Mouse (Mus musculus) CD4-positive, CD25-positive, alpha-beta regulatory T cell, adult 4 months (primary cell): ENCODE results near the gene Tep1. TPM values are rescaled to one million over a fixed set of nuclear protein-coding genes. Genes with fewer than 3 reads are reported as not detected.
A peak's percentile ranks its signal among the peaks of the same experiment; 100 is the strongest.
"Not testable (repeated sequence)": the region's sequence is repeated elsewhere in the genome, so short reads cannot be mapped to it uniquely, and the experiment has no call there.

Experiments
- ATAC-seq: one replicate; pipeline ENCODE4 v1.8.0; 2017
- polyA plus RNA-seq, 2 experiments: library from polyadenylated mRNA; unstranded; fragments of 100-300 nt; shearing (Covaris generic); gene quantifications; one replicate each; pipeline ENCODE4 v1.2.1; 2017

The Tep1 gene
- polyA plus RNA-seq, 2 experiments from 2014 or later, result 16.1 to 24.3 TPM

DNA sequence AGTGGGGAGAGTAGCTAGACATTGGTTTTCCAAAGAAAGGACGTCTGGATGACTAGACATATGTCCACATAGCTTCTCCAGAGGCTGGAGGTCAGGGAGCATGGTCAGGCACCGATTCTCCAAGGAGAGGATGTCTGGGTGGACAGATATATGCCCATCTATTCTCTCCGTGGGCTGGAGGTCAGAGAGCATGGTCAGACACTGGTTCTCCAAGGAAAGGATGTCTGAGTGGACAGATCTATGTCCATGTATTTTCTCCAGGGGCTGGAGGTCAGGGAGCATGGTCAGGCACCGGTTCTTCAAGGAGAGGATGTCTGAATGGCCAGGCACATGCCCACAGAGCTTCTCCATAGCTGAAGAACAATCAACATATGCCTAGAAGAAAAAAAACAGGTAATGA lies 2.1 kb downstream of the Tep1 start:
- no peak for ATAC-seq

DNA sequence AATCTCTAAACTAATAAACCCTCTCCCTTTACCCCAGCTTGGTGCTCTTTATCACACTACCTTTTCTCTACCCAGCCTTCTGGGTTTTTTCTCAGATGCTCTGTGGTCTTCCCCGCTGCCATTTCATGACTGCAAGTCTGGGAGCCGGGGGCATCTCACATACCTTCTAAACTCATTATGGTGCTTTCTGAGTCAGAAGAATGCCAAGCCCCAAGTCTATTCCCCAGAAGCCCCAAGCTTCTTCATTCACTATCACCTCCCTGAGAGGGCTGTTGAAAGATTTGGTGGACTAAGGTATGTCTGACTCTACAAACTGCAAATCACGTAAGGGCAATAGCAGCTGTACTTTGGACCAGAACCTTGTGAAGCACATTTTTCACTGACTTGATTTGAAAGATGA lies 3.4 kb downstream of the Tep1 start:
- ATAC-seq, result no peak

DNA sequence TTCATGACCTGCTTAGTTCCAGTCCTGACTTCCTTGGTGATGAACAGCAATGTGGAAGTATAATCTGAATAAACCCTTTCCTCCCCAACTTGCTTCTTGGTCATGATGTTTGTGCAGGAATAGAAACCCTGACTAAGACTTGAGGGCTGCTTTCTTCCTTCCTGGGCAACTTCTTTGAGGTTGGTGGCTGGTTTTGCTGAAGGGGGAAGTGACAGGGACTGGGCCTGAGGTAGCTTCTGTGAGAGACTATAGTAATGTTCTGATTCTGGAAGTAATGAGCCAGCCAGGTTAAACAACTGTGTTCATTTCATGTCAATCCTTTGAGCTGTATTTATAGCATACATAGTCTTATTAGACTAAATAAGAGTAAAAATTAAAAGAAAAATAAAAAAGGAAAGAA lies 5.4 kb downstream of the Tep1 start:
- not testable (repeated sequence) for ATAC-seq

DNA sequence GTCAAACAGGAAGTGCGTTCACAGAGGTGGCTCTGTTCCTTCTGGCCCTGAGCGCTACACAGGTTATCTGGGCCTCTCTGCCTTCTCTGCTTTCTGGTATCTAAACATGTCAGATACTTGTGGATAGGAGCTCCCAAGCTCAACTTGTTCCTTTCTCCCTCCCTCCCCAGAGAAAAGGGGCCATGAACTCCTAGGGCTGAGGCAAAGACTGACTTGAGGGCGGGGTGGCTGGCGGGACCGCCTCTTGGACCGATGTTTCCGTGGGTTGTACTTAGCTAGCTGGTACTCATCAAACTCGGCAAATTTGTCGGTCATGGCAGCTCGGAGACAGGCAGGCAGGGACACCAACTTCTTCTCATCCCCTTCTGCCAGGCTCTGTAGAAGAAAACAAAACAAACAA lies 7.7 kb downstream of the Tep1 start:
- no peak for ATAC-seq

DNA sequence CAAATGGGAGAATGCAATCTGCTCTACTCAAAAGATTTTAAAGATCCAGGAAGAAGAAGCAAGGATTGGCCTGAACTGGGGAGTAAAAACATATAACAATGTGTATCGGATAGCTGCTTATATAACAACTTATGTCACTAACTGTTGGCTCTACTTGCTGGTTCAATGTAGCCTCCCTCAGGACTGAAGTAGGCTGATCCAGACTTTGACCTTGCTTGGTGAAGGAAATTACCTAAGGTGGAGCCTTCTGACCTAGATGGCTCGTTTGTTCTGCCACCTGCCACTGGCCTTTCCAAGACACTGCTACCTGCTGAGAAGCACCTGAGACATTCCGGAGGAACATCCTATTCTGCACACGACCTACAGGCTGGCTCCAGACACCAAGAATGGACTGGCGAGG lies 14.6 kb downstream of the Tep1 start:
- no peak for ATAC-seq

DNA sequence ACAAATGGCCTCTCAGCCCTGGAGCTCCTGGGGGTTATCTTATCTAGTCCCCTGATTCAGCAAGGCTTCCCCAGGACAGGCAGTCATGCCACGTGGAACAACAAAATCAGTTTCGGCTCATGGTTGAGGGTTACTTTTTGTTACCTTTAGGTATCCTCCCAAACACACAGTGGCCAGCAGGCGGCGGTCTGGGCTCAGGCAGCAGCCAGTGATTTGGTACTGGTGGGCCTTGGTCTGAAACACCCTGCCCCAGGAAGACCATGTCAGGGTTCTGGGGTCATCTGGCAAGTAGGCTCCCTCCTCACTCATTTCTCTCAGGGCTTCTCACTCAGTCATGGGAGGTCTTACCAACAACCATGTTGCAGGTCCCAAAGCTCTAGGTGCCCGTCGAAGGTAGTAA lies 33.1 kb downstream of the Tep1 start:
- ATAC-seq, result no peak

DNA sequence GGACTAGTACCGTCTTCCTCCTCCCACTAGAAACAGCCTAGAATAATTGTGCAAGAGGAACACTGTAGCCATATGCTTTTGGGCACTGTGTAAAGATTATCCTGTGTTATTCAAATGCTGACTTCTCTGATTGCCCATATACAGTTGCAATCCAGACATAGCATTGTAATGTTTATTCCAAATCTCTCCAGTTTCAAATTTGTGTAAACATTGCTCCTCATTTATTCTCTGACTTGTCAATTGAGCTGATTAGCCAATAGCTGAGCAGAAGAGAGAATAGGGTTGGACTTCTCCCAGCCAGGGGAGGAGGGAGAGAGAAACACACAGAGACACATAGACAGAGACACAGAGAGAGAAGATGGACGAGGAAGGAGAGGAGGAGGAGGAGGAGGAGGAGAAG lies 35.9 kb downstream of the Tep1 start:
- ATAC-seq, result no peak

DNA sequence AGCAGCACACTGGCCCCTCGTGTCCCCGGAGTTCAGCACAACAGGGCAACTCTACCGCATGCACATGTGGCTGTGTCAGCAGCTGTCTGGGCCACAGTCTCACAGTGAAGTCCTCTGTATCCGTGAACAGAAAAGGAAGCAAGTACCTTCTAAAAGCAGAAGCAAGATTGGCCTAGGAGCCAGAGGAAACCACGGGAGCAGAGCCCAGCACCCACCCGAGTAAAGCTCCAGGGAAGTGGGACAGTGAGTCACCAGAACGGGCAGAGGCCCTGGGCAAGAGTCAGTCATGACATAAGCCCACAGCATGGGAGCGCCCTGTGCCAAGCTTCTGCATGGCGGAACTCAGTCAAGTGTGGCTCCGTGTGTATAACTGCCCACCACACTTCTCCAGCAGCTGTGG lies 36.4 kb downstream of the Tep1 start:
- no peak for ATAC-seq

DNA sequence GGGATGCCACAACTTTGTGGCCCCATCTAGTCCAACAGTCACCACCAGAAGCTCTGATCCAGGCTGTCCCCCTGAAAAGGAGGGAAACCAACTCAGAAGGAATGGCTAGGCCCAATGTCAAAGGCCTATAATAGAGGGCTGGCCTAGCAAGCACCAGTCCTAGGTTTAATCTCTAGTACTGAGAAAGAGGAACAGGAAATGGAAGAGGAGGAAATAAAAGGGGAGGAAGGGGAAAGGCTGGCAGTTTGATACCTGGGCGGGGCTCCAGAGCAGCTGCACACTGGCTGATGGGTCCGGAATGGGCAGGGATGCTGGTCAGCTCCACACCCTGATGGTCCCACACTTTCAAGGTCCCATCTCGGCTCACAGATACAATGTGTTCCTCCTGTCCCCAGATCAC lies 40.5 kb downstream of the Tep1 start:
- no peak for ATAC-seq

DNA sequence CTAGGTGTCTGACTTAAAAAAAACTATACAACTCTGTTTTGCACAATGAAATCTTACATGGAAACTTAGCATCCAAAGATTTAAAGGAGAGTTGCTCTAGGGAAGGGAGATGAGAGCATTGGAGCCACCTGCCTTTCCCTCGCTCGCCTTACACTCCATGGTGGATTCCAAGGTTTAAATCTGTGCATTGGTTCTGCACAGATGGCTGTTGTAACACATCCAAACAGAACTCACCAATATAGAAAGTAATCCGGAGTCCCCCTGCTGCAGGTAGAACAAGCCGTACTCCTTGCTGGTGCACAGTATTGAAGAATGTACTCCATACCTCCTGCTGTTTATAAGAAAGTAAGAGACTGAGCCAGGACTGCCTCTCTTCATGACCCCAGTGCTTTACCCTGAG lies 43.8 kb downstream of the Tep1 start:
- no peak for ATAC-seq

DNA sequence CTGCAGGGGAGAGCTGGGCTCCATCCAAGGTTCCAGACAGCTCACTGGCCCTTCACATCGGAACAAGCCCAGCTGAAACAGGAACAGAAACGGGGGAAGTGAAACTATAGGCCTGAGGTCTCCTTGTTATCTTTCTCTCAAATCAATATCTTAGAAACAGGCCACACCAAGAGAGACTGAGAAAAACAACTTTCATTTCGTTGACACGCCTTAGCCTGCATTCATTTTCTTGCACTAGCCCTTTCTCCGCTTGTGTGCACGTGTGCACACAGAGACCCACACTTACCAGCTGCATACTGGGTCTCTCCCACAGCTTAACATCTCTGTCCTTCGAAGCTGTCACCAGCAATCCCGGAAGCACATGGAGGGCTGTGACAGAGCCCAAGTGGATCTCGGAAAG lies 46.1 kb downstream of the Tep1 start:
- ATAC-seq, result peak; percentile 77

DNA sequence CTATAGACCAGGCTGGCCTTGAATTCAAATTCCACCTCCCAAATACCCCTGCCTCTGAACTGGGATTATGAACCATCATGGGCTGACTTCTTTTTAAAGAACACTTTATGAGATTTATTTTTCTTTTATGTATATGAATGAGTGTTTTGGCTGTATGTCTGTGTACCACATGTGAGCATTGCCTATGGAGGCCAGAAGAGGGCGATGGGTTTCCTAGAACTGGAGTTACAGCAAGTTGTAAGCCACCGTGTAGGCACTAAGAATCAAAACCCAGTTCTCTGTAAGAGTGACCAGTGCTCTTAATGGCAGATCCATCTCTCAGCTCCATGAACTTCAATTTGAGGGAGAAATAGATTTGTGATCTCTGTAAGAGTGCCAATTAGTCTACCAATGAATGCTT lies 47.1 kb downstream of the Tep1 start:
- no peak for ATAC-seq

DNA sequence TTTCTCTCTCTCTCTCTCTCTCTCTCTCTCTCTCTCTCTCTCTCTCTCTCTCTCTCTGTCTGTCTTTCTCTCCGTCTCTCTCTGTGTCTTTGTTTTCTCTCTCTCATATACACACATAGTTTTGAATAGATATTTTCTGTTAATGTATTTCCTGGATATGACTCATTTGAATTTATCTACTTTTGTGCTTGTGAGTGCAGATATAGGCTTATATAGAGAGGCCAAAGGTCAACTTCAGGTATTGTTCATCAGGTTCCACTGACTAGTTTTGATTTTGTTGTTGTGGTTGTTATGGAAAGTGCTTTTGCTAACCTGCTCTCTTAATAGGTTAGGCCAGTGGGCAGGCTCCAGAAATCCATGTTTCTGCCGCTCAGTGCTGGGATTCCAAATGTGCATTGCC lies 57.3 kb downstream of the Tep1 start:
- no peak for ATAC-seq

DNA sequence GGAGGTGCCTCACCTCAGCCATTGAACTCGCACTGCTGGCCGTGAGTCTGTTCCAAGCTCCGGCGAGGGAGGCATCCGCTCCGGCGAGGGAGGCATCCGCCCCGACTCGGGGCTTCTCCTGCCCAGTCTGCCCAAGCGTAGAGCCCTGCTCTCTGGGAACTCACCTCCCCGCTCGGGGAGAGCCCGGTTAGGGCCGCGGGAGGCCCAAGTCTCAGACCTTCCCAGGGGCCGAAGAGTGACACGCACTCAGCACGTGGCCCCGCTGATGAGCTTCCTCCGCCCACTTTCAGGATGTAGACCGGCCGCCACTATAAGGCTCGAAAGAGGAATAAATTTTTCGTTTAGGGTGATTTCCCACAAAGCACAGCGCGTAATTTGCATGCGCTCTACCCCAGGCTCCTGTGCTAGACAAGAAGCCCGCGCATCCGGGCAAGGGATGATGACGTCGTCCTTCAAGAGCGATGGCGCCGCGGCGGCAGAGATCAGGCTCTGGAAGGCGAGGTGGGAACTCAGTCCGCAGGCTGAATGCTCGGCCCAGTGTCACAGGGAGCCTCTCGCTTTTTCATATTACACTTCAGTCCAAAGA lies 62.8 kb downstream of the Tep1 start, which contains the start of the genes Ccnb1ip1 and Parp2:
Ccnb1ip1 (minus strand) TSS at position 246 of the 586 bp plus-strand sequence.
Parp2 (plus strand) TSS at position 355 of the 586 bp plus-strand sequence.
- peak; percentile 86 for ATAC-seq

DNA sequence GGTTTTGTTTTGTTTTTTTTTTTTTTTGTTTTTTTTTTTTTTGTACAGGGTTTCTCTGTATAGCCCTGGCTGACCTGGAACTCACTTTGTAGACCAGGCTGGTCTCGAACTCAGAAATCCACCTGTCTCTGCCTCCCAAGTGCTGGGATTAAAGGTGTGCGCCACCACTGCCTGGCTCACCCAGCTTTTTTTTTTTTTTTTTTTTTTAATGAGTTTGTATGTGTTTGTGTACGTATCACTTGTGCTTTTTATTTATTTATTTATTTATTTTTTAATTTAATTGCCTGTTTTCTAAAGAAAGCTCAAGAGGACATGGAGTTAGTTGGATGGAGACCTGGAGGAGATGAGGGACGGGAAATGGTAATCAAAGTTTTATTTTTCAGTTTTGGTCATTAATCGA lies 63.9 kb downstream of the Tep1 start:
- not testable (repeated sequence) for ATAC-seq

DNA sequence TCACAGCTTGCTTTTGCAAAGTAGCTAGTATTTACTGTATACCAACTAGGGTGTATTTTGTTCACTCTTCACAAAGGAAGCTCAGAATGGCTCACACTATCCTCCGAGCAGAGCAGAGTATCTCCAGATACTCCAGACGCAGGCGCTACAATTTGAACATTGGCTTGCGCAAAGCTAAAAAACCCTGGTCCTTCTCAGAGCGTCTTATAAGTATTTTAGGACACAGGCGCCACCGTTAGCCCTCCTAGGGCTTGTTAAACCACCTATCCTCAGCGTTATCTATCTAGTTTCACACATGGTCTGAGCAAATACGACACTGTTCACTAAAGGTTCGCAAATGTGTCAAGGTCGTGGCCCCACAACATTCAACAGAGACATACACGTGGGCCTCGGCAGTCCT lies 65.7 kb downstream of the Tep1 start:
- no peak for ATAC-seq

DNA sequence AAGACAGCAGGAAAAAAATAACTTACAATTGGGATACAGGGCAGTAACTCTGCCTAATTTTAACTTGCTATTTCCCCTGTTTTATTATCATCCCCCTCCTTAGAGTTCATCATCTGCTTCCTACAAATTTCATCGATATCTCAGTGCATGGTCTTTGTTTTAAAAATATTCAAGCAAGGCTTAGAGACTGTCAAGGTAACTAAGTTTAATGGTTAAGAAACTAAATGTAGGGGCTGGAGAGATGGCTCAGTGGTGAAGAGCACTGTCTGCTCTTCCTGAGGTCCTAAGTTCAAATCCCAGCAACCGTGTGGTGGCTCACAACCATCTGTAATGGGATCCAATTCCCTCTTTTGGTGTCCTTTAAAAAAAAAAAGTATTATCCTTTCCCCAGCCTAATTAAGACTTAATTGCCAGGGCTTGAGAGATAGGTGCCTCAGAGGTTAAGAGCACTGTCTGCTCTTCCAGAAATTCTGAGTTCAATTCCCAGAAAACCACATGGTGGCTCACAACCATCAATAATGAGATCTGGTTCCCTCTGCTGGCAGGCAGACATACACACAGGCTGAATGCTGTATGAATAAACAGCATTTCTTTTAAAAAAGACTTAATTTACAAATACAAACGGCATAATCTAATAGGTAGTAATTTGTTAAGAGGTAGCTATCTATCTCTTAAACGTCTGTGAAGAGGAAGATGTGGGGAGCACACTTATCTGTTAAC lies 67.4 kb downstream of the Tep1 start:
- no peak for ATAC-seq

DNA sequence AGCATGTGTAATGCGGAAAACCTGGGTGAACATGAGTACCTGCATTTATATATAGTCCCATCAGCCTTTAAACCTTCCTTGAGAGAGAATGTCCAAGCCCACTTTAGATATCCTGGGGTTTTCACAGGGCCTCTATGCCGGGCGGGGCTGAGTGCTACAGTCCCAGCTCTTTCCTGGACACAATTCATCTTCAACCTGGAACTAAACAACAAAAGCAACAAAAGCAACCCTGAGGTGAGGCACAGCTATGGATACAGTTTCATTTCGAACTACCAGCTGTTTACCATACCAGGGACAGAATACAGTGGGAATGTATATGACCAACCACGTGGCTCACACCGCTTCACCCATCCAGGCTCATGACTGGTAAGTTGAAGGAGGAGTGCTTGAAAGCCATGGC lies 67.9 kb downstream of the Tep1 start:
- ATAC-seq, result no peak

DNA sequence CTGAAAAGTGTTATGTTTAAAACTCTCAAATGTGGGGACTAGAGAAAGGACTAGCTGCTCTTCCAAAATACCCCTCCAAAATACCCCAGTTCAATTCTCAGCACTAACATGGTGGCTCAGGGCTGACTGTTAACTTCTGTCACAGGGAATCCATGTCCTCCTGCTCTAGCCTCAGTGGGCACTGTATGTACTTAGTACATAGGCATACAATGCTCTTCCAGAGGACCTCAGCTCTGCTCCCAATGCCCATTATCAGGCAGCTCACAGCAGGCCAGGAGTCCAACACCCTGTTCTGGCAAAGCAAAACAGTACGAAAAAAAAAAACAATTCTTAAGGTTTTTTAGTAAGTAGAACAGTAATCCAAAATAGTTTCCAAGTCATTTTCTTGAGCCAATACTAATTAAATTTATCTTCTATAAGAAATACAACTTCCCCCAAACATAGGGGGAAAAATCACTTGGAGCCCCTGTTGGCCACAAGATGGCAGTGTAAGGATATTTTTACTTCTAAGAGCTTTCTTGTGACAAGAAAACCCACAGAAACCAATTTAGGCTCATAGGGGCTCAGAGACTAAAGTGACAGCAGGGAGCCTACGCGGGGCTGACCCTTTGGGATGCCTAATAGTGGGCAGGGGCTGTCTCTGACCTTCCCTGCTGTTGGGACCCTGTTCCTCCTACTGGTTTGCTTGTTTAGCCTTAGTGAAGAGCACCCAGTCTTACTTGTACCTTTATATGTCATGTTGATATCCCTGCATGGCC lies 70.7 kb downstream of the Tep1 start:
- peak; percentile 77 for ATAC-seq

DNA sequence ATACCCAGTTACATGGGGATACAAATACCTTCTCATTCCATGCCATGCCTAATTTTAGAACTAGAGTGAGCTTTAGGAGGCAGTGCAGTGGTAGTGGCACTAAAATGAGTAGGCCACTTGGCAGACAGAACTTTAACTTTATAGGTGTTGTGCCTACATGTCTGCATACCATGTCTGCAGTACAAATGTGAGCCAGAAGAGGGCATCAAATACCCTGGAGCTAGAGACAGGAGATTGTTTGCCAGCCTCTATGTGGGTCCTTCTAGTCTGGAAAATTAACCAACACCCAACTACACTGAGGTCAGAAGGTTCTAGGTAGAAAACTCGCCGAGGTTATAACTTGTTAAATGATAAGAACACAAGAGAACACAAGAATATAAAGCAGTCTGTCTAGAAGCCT lies 71.8 kb downstream of the Tep1 start:
- peak; percentile 47 for ATAC-seq

DNA sequence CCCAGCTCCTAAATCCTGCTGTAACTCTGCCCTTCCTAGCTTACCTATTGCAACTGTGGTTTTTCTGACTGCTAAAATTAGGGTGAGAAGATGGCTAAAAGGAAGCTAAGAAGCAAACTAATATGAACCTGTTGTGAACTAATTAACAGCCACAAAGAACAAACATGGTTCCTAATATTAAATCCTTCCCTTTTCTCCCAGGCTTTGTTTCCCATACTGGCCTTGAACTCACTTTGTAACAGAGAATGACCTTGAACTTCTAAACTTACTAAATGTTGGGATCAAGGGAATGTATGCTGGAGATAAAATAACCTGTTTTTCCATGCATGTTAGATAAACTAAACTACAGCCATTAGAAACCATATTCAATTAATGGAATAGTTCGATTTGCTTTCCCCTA lies 73.9 kb downstream of the Tep1 start:
- ATAC-seq, result no peak

DNA sequence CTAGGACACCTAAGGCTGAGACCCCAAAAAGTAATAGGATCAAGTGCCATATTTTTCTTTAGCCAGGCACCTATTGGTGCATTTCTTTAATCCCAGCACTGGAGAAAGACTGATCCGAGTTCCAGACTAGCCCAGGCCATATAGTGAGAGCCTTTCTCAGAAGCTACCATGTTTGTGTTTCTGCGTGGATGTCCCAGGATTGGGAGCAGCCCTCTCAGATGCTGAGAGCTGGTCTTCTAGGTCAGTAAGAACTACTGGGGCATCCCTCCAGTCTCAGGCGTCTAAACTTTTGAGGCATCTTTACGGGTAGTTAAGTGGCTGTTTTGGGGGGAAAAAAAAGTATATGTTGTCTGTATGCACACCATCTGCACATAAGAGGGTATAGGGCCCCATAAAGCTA lies 74.4 kb downstream of the Tep1 start:
- ATAC-seq, result no peak

DNA sequence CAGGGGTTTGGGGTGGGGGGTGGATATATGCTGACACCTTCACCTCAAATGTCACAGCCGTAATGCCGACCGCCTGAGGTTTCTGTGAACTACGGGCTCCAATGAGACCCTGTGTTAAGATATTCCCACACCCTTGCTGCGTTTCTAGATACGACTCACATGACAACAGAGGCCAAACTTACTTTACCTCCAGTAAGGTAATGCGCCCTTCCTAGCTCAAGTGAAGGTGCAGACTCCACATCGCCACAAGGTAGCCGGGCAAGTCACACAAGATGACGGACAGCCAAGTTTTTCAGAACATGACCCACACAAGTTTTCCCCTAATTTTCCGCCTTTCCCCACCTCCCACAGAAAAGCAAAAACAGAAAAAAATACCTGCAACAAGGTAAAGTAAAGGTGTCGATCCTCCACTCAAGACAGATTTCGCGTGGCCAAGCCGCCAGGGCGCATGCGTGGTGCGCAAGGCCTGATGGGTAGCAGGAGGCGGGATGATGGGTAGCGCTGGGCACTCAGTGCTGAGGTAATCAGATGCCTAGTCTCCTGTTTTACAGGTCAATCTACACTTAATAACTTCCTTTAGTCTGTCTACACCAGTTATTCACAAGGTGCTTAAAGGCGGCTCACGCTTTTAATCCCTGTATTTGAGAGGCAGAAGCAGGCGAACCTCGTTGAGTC lies 75.0 kb downstream of the Tep1 start:
- ATAC-seq, result no peak
